Mouse (Mus musculus): ENCODE results near the gene Snrpa. TPM values are rescaled to one million over a fixed set of nuclear protein-coding genes. Genes with fewer than 3 reads are reported as not detected.

Gene Snrpa
- total and polyA plus RNA-seq, 2 experiments from 2014 or later = 60.5 to 79.4 TPM

DNA sequence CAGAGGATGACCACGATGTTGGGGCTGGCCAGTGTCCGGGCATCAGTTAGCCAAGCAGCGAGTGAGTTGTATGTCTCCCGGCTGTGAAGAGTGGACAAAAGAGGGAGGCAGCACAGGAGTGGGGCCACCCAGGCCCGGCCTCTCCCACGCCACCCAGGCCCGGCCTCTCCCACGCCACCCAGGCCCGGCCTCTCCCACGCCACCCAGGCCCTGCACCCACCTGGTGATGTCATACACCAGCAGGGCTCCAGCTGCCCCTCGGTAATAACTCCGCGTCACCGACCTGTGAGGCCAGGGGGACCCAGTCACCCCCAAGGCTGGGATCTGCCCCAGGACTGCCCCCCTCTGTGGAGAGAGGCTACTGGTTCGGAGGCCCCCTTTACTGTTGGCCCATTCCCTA, 21.6 kb downstream of the Snrpa start:
- DNase-seq (ENCODE audit: low spot score) (no peak), ATAC-seq (ENCODE audit: insufficient read depth, low read depth) (no peak)
- Histone ChIP-seq H3K27me3 (ENCODE audit: control insufficient read depth, insufficient read depth, low read length) (no peaks in the 10 kb centered on the region), H3K9ac (replicated peaks; ENCODE audit: low read depth, low read length) (no peak overlapping the region), H3K36me3 (replicated peaks; ENCODE audit: control insufficient read depth, insufficient read depth, low read length) (peaks cover 38% of the 10 kb centered on the region), H3K4me3 (ENCODE audit: low read depth, low read length) (no peak overlapping the region), H3K4me1 (ENCODE audit: control insufficient read depth, insufficient read depth) (peaks cover 10% of the 10 kb centered on the region), H3K4me2 (ENCODE audit: low read depth, low read length) (no peak overlapping the region), H3K9me3 (replicated peaks; ENCODE audit: control insufficient read depth, low read length) (no peaks in the 10 kb centered on the region), H3K27ac (ENCODE audit: low read depth) (no peak overlapping the region)
- 92% methylated on average over 15 of the region's 15 CpGs for WGBS
- TF ChIP-seq CTCF (IDR thresholded peaks at IDR 0.05; ENCODE audit: low read depth) = no peak
- no peak for TF ChIP-seq EP300 (IDR thresholded peaks at IDR 0.05; ENCODE audit: low read depth)

DNA sequence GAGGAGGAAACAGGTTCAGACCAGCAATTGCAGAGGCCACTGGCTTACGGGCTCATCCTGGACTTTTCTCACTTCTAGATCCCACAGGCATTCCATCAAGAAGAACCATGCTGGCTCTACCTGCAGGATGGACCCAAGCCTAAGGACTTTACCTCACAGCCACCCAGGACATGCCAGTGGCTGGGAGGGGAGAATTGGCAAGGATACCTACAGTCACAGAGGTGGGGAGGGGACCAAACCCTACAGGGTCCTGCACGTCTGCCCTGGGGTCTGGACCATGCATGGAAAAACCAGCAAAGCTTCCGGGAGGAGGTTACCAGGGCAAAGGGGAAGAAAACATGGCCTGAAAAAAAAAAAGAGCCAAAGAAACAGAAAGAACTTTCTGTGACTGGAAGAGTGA, 25.1 kb downstream of the Snrpa start:
- Histone ChIP-seq H3K4me1 (ENCODE audit: control insufficient read depth, insufficient read depth) (no peaks in the 10 kb centered on the region), H3K9me3 (replicated peaks; ENCODE audit: control insufficient read depth, low read length) (no peaks in the 10 kb centered on the region), H3K9ac (replicated peaks; ENCODE audit: low read depth, low read length) (no peak overlapping the region), H3K27me3 (ENCODE audit: control insufficient read depth, insufficient read depth, low read length) (no peaks in the 10 kb centered on the region), H3K27ac (ENCODE audit: low read depth) (no peak overlapping the region), H3K4me2 (ENCODE audit: low read depth, low read length) (no peak overlapping the region), H3K36me3 (replicated peaks; ENCODE audit: control insufficient read depth, insufficient read depth, low read length) (peaks cover 38% of the 10 kb centered on the region), H3K4me3 (ENCODE audit: low read depth, low read length) (no peak overlapping the region)
- ATAC-seq (ENCODE audit: insufficient read depth, low read depth) (no peak), DNase-seq (ENCODE audit: low spot score) (no peak)
- WGBS = 89% methylated on average over 3 of the region's 3 CpGs
- TF ChIP-seq CTCF (IDR thresholded peaks at IDR 0.05; ENCODE audit: low read depth) (no peak), EP300 (IDR thresholded peaks at IDR 0.05; ENCODE audit: low read depth) (no peak)

DNA sequence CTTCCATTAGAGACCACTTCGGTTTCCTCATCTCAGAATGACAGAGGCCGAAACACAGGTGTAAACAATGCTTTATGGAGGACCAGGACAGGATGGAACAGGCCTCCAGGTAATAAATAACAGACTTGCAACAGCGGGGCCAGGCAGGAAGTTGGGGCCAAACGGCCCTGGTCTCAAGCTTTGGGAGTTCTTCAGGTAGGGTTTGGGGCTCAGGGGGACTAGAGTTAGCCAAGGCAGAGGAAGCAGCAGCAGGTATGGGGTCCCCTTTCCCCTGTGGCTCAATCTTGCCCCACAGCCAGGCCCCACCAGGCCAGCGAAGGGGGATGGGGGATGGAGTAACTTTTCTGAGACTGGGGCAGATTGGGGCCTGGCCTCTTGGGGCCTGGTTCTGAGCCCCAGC, 27.7 kb downstream of the Snrpa start:
- Histone ChIP-seq H3K27me3 (ENCODE audit: control insufficient read depth, insufficient read depth, low read length) (no peaks in the 10 kb centered on the region), H3K36me3 (replicated peaks; ENCODE audit: control insufficient read depth, insufficient read depth, low read length) (peaks cover 37% of the 10 kb centered on the region), H3K9ac (replicated peaks; ENCODE audit: low read depth, low read length) (no peak overlapping the region), H3K4me1 (ENCODE audit: control insufficient read depth, insufficient read depth) (peaks cover 24% of the 10 kb centered on the region), H3K9me3 (replicated peaks; ENCODE audit: control insufficient read depth, low read length) (no peaks in the 10 kb centered on the region), H3K4me3 (ENCODE audit: low read depth, low read length) (no peak overlapping the region), H3K27ac (ENCODE audit: low read depth) (no peak overlapping the region), H3K4me2 (ENCODE audit: low read depth, low read length) (no peak overlapping the region)
- no peak for ATAC-seq (ENCODE audit: insufficient read depth, low read depth)
- TF ChIP-seq EP300 (IDR thresholded peaks at IDR 0.05; ENCODE audit: low read depth) (no peak), CTCF (IDR thresholded peaks at IDR 0.05; ENCODE audit: low read depth) (no peak)
- DNase-seq (ENCODE audit: low spot score) = no peak
- 88% methylated on average over 5 of the region's 5 CpGs for WGBS

DNA sequence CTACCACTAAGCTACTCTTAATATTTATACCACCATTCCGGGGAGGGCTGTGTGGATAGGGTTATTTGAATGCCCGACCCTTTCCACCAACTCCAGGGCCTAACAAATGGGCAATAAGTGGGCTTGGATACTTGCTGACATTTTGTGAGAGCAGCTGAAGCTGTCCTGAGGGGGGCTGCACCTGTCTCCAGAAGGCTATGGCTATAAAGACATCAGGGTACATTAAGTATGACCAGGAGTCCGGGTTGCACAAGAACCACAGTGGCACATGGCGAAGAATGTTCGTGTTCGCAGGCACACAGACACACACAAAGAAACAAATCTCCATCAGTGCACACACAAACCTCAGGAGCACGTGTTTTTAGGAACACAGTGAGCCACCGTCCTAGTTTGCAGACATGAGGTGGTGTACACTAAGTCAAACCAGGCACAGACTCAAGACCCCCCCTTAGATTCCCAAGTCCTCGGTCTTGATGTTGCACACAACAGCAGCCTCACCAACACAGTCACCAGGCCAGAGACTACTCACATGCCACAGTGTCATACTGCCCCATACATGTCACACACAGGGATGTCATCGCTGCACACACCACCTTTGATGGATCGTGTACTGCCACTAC, 28.5 kb downstream of the Snrpa start:
- WGBS = 71% methylated on average over 11 of the region's 11 CpGs
- ATAC-seq (ENCODE audit: insufficient read depth, low read depth) = no peak
- peak overlapping the region; percentile 74 for H3K9ac ChIP-seq (replicated peaks; ENCODE audit: low read depth, low read length)
- TF ChIP-seq EP300 (IDR thresholded peaks at IDR 0.05; ENCODE audit: low read depth) (no peak), CTCF (IDR thresholded peaks at IDR 0.05; ENCODE audit: low read depth) (no peak)
- peak overlapping the region; percentile 95 for H3K27ac ChIP-seq (ENCODE audit: low read depth)
- peaks cover 31% of the 10 kb centered on the region for H3K4me1 ChIP-seq (ENCODE audit: control insufficient read depth, insufficient read depth)
- no peaks in the 10 kb centered on the region for H3K9me3 ChIP-seq (replicated peaks; ENCODE audit: control insufficient read depth, low read length)
- H3K4me3 ChIP-seq (ENCODE audit: low read depth, low read length) = peak overlapping the region; percentile 64
- H3K27me3 ChIP-seq (ENCODE audit: control insufficient read depth, insufficient read depth, low read length) = no peaks in the 10 kb centered on the region
- no peak for DNase-seq (ENCODE audit: low spot score)
- peak overlapping the region; percentile 93 for H3K4me2 ChIP-seq (ENCODE audit: low read depth, low read length)
- H3K36me3 ChIP-seq (replicated peaks; ENCODE audit: control insufficient read depth, insufficient read depth, low read length) = peaks cover 29% of the 10 kb centered on the region

DNA sequence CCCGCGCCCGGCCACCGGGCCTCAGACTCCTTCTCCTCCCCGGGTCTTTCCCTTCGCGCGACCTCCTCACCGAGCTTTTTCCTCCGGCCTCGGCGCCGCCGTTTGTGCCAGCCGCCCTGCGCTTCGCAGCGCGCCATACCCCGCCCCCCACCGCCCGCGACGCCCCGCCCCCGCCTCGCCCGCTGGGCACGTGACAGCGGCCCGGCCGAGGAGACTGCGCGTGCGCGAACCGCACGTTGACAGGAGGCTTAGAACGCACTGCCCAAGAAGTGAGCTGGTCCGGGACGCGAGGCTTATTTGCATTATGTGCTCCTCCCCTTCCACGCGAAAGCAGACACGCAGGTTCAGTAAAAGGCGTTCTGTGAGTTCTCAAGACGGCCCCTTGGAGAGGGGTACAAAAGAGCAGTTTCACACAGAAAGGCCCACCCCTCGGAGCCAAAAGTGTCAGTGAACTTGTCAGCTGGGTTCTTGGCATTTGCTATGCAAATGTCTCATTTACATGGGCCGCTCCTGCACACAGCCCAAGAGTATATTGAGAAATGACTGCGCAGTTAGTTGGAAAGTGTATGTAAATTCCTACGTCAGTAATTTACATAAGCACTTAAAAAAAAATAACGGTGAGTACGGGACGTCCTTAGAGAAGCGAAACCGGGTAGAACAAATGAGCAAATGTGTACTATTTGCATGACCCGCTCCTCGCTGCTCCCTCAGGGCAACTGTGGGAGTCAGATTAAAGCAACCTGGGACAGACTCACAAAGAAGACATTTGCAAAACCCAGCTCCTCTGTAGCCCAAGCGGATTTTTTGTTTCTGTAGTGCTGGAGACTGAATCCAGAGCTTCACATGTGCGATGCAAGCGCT, 29.2 kb downstream of the Snrpa start, which contains the start of gene Egln2:
TSS of gene Egln2 (minus strand) at position 189 of the 861 bp plus-strand sequence.
- Histone ChIP-seq H3K27me3 (ENCODE audit: control insufficient read depth, insufficient read depth, low read length) (no peaks in the 10 kb centered on the region), H3K4me3 (ENCODE audit: low read depth, low read length) (peak within 1 kb of the TSS; percentile 64), H3K9me3 (replicated peaks; ENCODE audit: control insufficient read depth, low read length) (no peaks in the 10 kb centered on the region), H3K9ac (replicated peaks; ENCODE audit: low read depth, low read length) (peak within 1 kb of the TSS; percentile 74), H3K4me1 (ENCODE audit: control insufficient read depth, insufficient read depth) (peaks cover 31% of the 10 kb centered on the region), H3K36me3 (replicated peaks; ENCODE audit: control insufficient read depth, insufficient read depth, low read length) (peaks cover 21% of the 10 kb centered on the region), H3K4me2 (ENCODE audit: low read depth, low read length) (peak within 1 kb of the TSS; percentile 93), H3K27ac (ENCODE audit: low read depth) (peak within 1 kb of the TSS; percentile 95)
- no peak for TF ChIP-seq CTCF (IDR thresholded peaks at IDR 0.05; ENCODE audit: low read depth)
- 0 out of 2 replicates have a peak, but pooled peaks have one; percentile 47 for TF ChIP-seq EP300 (IDR thresholded peaks at IDR 0.05; ENCODE audit: low read depth)
- ATAC-seq (ENCODE audit: insufficient read depth, low read depth) = peak; percentile 87
- DNase-seq (ENCODE audit: low spot score) = peak; percentile 94
- under 1% methylated on average over 60 of the region's 61 CpGs for WGBS
